In genomic region chr10:89682961-89683360, GRCm38 (mm10) we compare ENCODE assay signal across 20 mouse cellular contexts. TPM values are rescaled to one million over a fixed set of nuclear protein-coding genes. Genes with fewer than 3 reads are reported as not detected.
"Had no signal": no experiment of that assay in that cellular context is flagged by ENCODE, and none has a peak within 500 bp of the region (broad histone marks: within the 10 kb centered on the region; RNA-seq: fewer than 3 reads in every experiment).

No protein-coding gene starts in this region.

- DNase-seq: lung, adult 18-20 months; lung, embryonic 14.5 days; lung, postnatal 10 days; lung, postnatal 4 days; midbrain, embryonic 14.5 days; retina, postnatal 1 day; right cerebral cortex, adult 18-20 months; right cerebral cortex, postnatal 25 days; right cerebral cortex, postnatal 4 days; spleen, adult 18-20 months; thymus, adult 18-20 months; thymus, postnatal 14 days; thymus, postnatal 36 days had no signal

- H3K36me3 ChIP-seq: neural tube, embryonic 15.5 days had no signal

- H3K9me3 ChIP-seq: midbrain, embryonic 10.5 days; midbrain, embryonic 12.5 days; neural tube, embryonic 13.5 days; neural tube, embryonic 15.5 days had no signal

- H3K27ac ChIP-seq: midbrain, embryonic 10.5 days; midbrain, embryonic 12.5 days; neural tube, embryonic 13.5 days; neural tube, embryonic 15.5 days had no signal

- H3K27me3 ChIP-seq: neural tube, embryonic 13.5 days; neural tube, embryonic 15.5 days had no signal

- H3K9ac ChIP-seq: lung, embryonic 14.5 days; midbrain, embryonic 12.5 days; neural tube, embryonic 13.5 days; neural tube, embryonic 15.5 days had no signal

- H3K4me2 ChIP-seq: lung, embryonic 14.5 days; midbrain, embryonic 12.5 days; neural tube, embryonic 13.5 days; neural tube, embryonic 15.5 days had no signal

- ATAC-seq: midbrain, embryonic 16.5 days had no signal

- H3K4me3 ChIP-seq: midbrain, embryonic 10.5 days; midbrain, embryonic 12.5 days; myocyte; neural tube, embryonic 13.5 days; neural tube, embryonic 15.5 days had no signal

RNA-seq across cellular contexts. Expression of gene Actr6, which starts 49.1 kb away (rescaled TPM):
- polyA plus RNA-seq: small intestine, adult 2 months had no signal
